Mouse (Mus musculus): ENCODE data around the gene Cemip. TPM values are rescaled to one million over a fixed set of nuclear protein-coding genes. Genes with fewer than 3 reads are reported as not detected.
A peak's percentile ranks its signal among the peaks of the same experiment; 100 is the strongest.

Cemip gene
- polyA plus RNA-seq, 1 experiment from 2014 or later = 0.17 TPM

DNA sequence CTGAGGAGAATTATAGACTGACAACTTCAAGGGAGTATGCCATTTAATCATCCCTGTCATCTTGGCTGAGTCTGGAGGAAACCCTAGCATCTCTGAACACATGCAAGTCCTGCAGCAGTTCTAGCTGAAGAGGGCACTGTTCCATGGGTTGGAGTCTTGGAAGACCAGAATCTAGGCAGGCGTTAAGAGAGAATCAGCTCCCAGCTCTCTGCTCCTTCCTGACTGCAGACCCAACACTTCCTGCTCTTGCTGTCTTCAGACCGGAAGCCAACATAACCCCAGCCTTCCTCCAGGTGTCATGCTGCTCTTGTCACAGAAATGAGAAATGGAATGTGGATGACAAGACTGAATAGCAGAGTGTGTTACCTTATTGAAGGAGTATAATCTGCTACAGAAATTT, 29.1 kb upstream of the Cemip start:
- ATAC-seq (replicated peaks; ENCODE audit: low FRiP score, low read depth) = no peak; the same call in 1 of the 2 replicates
- peaks cover 17% of the 10 kb centered on the region for H3K36me3 ChIP-seq (ENCODE audit: insufficient read depth, low read length)

GRCm38 (mm10) chr7:84114775-84115174, 28.5 kb upstream of the Cemip start:
- H3K27me3 ChIP-seq (ENCODE audit: insufficient read depth, low read length) = no peaks in the 10 kb centered on the region
- H3K27ac ChIP-seq = no peak overlapping the region
- TF ChIP-seq CTCF (IDR thresholded peaks at IDR 0.05; ENCODE audit: low read depth) = no peak
- H3K36me3 ChIP-seq (ENCODE audit: insufficient read depth, low read length) = peaks cover 23% of the 10 kb centered on the region
- DNase-seq (ENCODE audit: low spot score) (no peak), ATAC-seq (replicated peaks; ENCODE audit: low FRiP score, low read depth) (no peak)
- H3K4me1 ChIP-seq (replicated peaks; ENCODE audit: insufficient read depth, low read length) = peaks cover 35% of the 10 kb centered on the region
- WGBS = 56% methylated on average over 3 of the region's 3 CpGs
- no peak overlapping the region for H3K9ac ChIP-seq (ENCODE audit: low read depth, low read length)
- no peak overlapping the region for H3K4me3 ChIP-seq (replicated peaks; ENCODE audit: low read depth, low read length)
- H3K9me3 ChIP-seq (replicated peaks; ENCODE audit: low read length) = no peaks in the 10 kb centered on the region
- H3K4me2 ChIP-seq (ENCODE audit: low read length) = no peak overlapping the region

More for the DNA sequence above, 29.1 kb upstream of the Cemip start:
- H3K9ac ChIP-seq (ENCODE audit: low read depth, low read length) = no peak overlapping the region
- no peak overlapping the region for H3K4me2 ChIP-seq (ENCODE audit: low read length)
- 55% methylated on average over 2 of the region's 2 CpGs for WGBS
- peak; percentile 45; the same call in 1 of the 2 replicates for TF ChIP-seq CTCF (IDR thresholded peaks at IDR 0.05; ENCODE audit: low read depth)
- H3K4me1 ChIP-seq (replicated peaks; ENCODE audit: insufficient read depth, low read length) = peaks cover 41% of the 10 kb centered on the region
- H3K9me3 ChIP-seq (replicated peaks; ENCODE audit: low read length) = no peaks in the 10 kb centered on the region
- no peak overlapping the region for H3K4me3 ChIP-seq (replicated peaks; ENCODE audit: low read depth, low read length)
- no peak overlapping the region for H3K27ac ChIP-seq
- DNase-seq (ENCODE audit: low spot score) = peak; percentile 40
- no peaks in the 10 kb centered on the region for H3K27me3 ChIP-seq (ENCODE audit: insufficient read depth, low read length)

DNA sequence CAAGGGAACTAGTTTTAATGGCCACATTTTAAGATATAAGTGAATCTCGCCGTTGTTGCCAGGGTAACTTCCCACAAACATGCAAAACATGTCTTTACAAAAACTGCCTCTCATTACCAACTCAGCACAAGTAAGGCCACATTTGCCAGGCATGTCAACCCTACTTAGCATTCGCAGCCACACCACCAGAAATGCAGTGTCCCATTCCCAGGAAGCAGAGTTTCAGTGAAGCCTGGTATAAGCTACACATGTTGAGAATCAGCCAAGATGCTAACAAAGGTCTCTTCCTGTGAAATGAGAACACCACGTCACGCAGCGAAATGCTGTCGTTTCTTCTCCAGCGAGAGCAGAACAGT, 26.7 kb upstream of the Cemip start:
- H3K4me2 ChIP-seq (ENCODE audit: low read length) = no peak overlapping the region
- peaks cover 31% of the 10 kb centered on the region for H3K36me3 ChIP-seq (ENCODE audit: insufficient read depth, low read length)
- ATAC-seq (replicated peaks; ENCODE audit: low FRiP score, low read depth) (no peak), DNase-seq (ENCODE audit: low spot score) (no peak)
- no peaks in the 10 kb centered on the region for H3K27me3 ChIP-seq (ENCODE audit: insufficient read depth, low read length)
- H3K9me3 ChIP-seq (replicated peaks; ENCODE audit: low read length) = no peaks in the 10 kb centered on the region
- H3K4me3 ChIP-seq (replicated peaks; ENCODE audit: low read depth, low read length) = no peak overlapping the region
- H3K9ac ChIP-seq (ENCODE audit: low read depth, low read length) = no peak overlapping the region
- TF ChIP-seq CTCF (IDR thresholded peaks at IDR 0.05; ENCODE audit: low read depth) = no peak
- H3K4me1 ChIP-seq (replicated peaks; ENCODE audit: insufficient read depth, low read length) = peaks cover 19% of the 10 kb centered on the region; the same call in 1 of the 2 replicates
- WGBS = 76% methylated on average over 8 of the region's 8 CpGs
- H3K27ac ChIP-seq = no peak overlapping the region

GRCm38 (mm10) chr7:84112351-84113034, 26.2 kb upstream of the Cemip start:
- no peak overlapping the region for H3K4me2 ChIP-seq (ENCODE audit: low read length)
- ATAC-seq (replicated peaks; ENCODE audit: low FRiP score, low read depth) = no peak
- H3K4me3 ChIP-seq (replicated peaks; ENCODE audit: low read depth, low read length) = no peak overlapping the region
- no peaks in the 10 kb centered on the region for H3K27me3 ChIP-seq (ENCODE audit: insufficient read depth, low read length)
- DNase-seq (ENCODE audit: low spot score) = no peak
- peaks cover 15% of the 10 kb centered on the region; the same call in 1 of the 2 replicates for H3K4me1 ChIP-seq (replicated peaks; ENCODE audit: insufficient read depth, low read length)
- peaks cover 31% of the 10 kb centered on the region for H3K36me3 ChIP-seq (ENCODE audit: insufficient read depth, low read length)
- no peak for TF ChIP-seq CTCF (IDR thresholded peaks at IDR 0.05; ENCODE audit: low read depth)
- H3K9ac ChIP-seq (ENCODE audit: low read depth, low read length) = no peak overlapping the region
- H3K27ac ChIP-seq = no peak overlapping the region
- WGBS = 70% methylated on average over 6 of the region's 6 CpGs
- H3K9me3 ChIP-seq (replicated peaks; ENCODE audit: low read length) = no peaks in the 10 kb centered on the region

DNA sequence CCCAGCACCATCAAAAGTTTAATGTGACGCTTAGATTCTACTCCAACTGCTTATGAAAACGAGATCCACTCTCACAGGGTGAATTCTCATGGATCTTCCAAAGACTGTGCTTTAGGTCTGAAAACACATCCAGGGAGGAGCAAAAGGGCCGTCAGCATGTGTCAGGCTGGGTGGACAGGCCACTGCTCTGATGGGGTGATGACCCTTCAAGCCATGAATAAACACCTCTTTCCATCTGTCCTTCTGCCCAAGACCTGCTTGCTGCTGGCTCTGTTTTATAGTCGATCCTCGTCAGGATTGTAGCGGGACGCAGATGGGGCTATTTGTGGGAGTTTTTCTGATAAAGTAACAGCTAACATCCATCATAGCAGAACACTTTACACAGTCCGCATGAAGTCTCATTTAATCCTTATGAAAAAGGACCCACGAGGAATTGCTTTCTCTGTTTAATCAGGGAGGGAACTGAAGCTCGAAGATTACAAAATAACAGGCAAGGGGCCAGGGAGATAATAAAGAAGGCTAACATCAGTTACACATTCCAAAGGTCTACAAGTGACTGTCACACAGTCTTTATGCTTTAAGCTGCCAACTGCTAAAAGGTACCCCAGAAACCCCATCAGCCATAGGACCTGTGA, 25.5 kb upstream of the Cemip start:
- DNase-seq (ENCODE audit: low spot score) = no peak
- H3K4me3 ChIP-seq (replicated peaks; ENCODE audit: low read depth, low read length) = no peak overlapping the region
- no peak for TF ChIP-seq CTCF (IDR thresholded peaks at IDR 0.05; ENCODE audit: low read depth)
- whole genome bisulfite sequencing = 38% methylated on average over 10 of the region's 10 CpGs
- H3K27me3 ChIP-seq (ENCODE audit: insufficient read depth, low read length) = no peaks in the 10 kb centered on the region
- H3K36me3 ChIP-seq (ENCODE audit: insufficient read depth, low read length) = peaks cover 31% of the 10 kb centered on the region
- H3K27ac ChIP-seq = no peak overlapping the region
- ATAC-seq (replicated peaks; ENCODE audit: low FRiP score, low read depth) = no peak
- H3K9me3 ChIP-seq (replicated peaks; ENCODE audit: low read length) = no peaks in the 10 kb centered on the region
- H3K4me1 ChIP-seq (replicated peaks; ENCODE audit: insufficient read depth, low read length) = peaks cover 9% of the 10 kb centered on the region; the same call in 1 of the 2 replicates
- H3K9ac ChIP-seq (ENCODE audit: low read depth, low read length) = no peak overlapping the region
- no peak overlapping the region for H3K4me2 ChIP-seq (ENCODE audit: low read length)

GRCm38 (mm10) chr7:84106942-84107341, 20.6 kb upstream of the Cemip start:
- Histone ChIP-seq H3K4me1 (replicated peaks; ENCODE audit: insufficient read depth, low read length) (0 out of 2 replicates have a peak, but pooled peaks cover 3% of the 10 kb centered on the region), H3K4me3 (replicated peaks; ENCODE audit: low read depth, low read length) (no peak overlapping the region), H3K27me3 (ENCODE audit: insufficient read depth, low read length) (no peaks in the 10 kb centered on the region), H3K27ac (no peak overlapping the region), H3K9me3 (replicated peaks; ENCODE audit: low read length) (no peaks in the 10 kb centered on the region), H3K9ac (ENCODE audit: low read depth, low read length) (no peak overlapping the region), H3K4me2 (ENCODE audit: low read length) (no peak overlapping the region), H3K36me3 (ENCODE audit: insufficient read depth, low read length) (peaks cover 17% of the 10 kb centered on the region)
- 87% methylated on average over 1 of the region's 1 CpGs for WGBS
- ATAC-seq (replicated peaks; ENCODE audit: low FRiP score, low read depth) (no peak), DNase-seq (ENCODE audit: low spot score) (no peak)
- no peak for TF ChIP-seq CTCF (IDR thresholded peaks at IDR 0.05; ENCODE audit: low read depth)

Data from kidney, postnatal 0 days (tissue).